Mouse (Mus musculus) heart, embryonic 11.5 days (tissue): ENCODE results near the gene Gm20388. TPM values are rescaled to one million over a fixed set of nuclear protein-coding genes. Genes with fewer than 3 reads are reported as not detected.
"Not testable (repeated sequence)": the region's sequence is repeated elsewhere in the genome, so short reads cannot be mapped to it uniquely, and the experiment has no call there.

Source experiments
- ATAC-seq: fragments of 200-750 bp; cut with Nextera tagmentation; replicated peaks from 2 replicates; pipeline ENCODE4 v1.8.0; 2017; ENCODE audit warnings: moderate library complexity; ENCODE audit not compliant: insufficient number of reproducible peaks, low FRiP score, low TSS enrichment
- H3K27ac ChIP-seq: fragments of 300-500 bp; sonication (generic); 2 replicates; pipeline ENCODE4 v1.5.1; 2014; ENCODE audit warnings: mild to moderate bottlenecking, low read depth, low read length
- H3K27me3 ChIP-seq: fragments of 300-500 bp; sonication (generic); 2 replicates; pipeline ENCODE4 v1.6.1; 2014; ENCODE audit warnings: mild to moderate bottlenecking, low read length, mixed read lengths; ENCODE audit not compliant: control insufficient read depth, insufficient read depth
- H3K36me3 ChIP-seq: fragments of 300-500 bp; sonication (generic); 2 replicates; pipeline ENCODE4 v1.6.1; 2014; ENCODE audit warnings: mild to moderate bottlenecking, low read length, moderate library complexity, mixed read lengths; ENCODE audit not compliant: control insufficient read depth, insufficient read depth
- H3K4me1 ChIP-seq: fragments of 300-500 bp; sonication (generic); 2 replicates; pipeline ENCODE4 v1.6.1; 2014; ENCODE audit warnings: low read length; ENCODE audit not compliant: control insufficient read depth, insufficient read depth
- H3K4me2 ChIP-seq: fragments of 300-500 bp; sonication (generic); 2 replicates; pipeline ENCODE4 v1.6.1; 2014; ENCODE audit warnings: mild to moderate bottlenecking, moderate library complexity
- H3K4me3 ChIP-seq: fragments of 300-500 bp; sonication (generic); 2 replicates; pipeline ENCODE4 v1.5.1; 2014; ENCODE audit warnings: low read depth, low read length
- H3K9ac ChIP-seq: fragments of 300-500 bp; sonication (generic); 2 replicates; pipeline ENCODE4 v1.6.1; 2014; ENCODE audit warnings: mild to moderate bottlenecking, low read depth, low read length, moderate library complexity
- H3K9me3 ChIP-seq: fragments of 300-500 bp; sonication (generic); replicated peaks from 2 replicates; pipeline ENCODE4 v1.6.1; 2016; ENCODE audit warnings: low read length; ENCODE audit not compliant: control insufficient read depth
- WGBS: fragments of 180-500 bp; shearing (Covaris S2); extraction: QIAGEN DNeasy Blood & Tissue Kit; methylation state at CpG from one replicate; pipeline ENCODE4 v1.1.7; 2014; ENCODE audit not compliant: insufficient replicate concordance; 5-methylcytosine and 5-hydroxymethylcytosine counted together
- polyA plus RNA-seq: library from polyadenylated mRNA; unstranded; fragments of >200 nt; fragmentation: Nextera tagmentation; extraction: Ambion mirVana; gene quantifications from 2 replicates; pipeline ENCODE4 v1.2.1, GENCODE M21; 2014

Gm20388 gene
- polyA plus RNA-seq, 1 experiment from 2014 or later = 6.4 TPM

DNA sequence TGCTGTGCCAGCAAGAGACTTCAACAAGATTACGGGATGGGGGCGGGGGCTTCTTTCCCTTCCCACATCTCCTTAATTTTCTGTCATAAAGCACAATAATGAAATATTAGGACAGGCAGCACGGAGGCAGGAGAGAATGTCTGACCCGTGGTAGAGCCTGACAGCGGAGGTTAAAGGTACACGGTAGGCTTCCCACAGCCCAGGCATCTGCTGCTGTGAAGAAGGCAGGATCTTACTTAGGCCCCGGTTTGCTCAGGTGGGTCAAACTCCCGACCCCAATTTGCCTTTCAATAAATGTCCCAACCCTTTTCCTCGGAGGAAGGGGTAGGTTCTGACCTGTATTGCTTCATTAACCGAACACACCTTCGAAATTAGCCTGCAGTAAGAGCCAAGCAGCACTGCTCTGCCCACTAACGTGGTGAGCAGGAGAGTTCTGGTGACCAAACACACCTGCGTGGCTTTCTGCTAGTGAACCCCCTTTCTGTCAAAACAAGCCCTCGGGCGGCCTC, 3894.6 kb downstream of the Gm20388 start:
- Histone ChIP-seq H3K4me1 (peaks cover 16% of the 10 kb centered on the region), H3K27me3 (no peaks in the 10 kb centered on the region), H3K9ac (peak overlapping the region; percentile 94), H3K9me3 (no peaks in the 10 kb centered on the region), H3K4me2 (peak overlapping the region; percentile 87), H3K27ac (no peak overlapping the region), H3K36me3 (no peaks in the 10 kb centered on the region), H3K4me3 (peak overlapping the region; percentile 80)
- 18% methylated on average over 15 of the region's 15 CpGs for WGBS
- ATAC-seq = peak; percentile 14; the same call in 1 of the 2 replicates

DNA sequence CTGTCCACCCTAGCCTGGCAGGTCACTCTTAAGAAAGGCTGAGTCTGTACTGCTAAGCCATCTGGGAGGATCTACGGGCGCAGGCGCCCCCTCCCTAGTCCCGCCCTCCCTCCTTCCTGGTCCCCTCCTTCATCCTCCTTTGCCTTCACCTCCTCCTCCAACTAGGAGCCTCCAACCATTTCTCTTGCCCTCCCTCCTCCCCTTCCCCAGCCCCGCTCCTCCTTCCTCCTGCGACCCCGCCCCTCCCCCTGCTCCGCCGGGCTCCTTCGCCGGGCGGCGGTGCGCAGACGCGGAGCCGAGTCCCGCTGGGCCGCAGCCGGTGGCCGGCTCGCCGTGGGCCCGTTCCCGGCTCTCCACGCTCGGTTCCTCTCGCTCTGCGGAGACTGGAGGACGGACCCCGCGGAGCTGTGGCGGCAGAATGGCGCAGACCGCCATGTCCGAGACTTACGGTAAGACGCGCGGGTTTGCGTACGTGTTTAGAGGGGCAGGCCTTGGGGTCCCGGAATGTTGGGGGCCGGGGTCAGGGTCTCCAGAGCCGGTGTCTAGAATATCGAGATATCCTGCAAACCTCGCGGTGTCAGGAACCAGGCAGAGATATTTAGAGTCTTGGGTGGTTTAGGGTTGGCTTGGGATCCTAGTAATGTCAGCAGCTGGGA, 3895.2 kb downstream of the Gm20388 start, which contains the start of gene Rab4a:
Gene Rab4a (plus strand): TSS at position 268 of the 656 bp plus-strand sequence.
- H3K27me3 ChIP-seq = no peaks in the 10 kb centered on the region
- peak within 1 kb of the TSS; percentile 87 for H3K4me2 ChIP-seq
- H3K9me3 ChIP-seq = no peaks in the 10 kb centered on the region
- ATAC-seq = peak; percentile 77
- H3K36me3 ChIP-seq = no peaks in the 10 kb centered on the region
- peak within 1 kb of the TSS; percentile 94 for H3K9ac ChIP-seq
- under 1% methylated on average over 47 of the region's 48 CpGs for WGBS
- H3K4me3 ChIP-seq = peak within 1 kb of the TSS; percentile 80
- H3K4me1 ChIP-seq = peaks cover 16% of the 10 kb centered on the region
- H3K27ac ChIP-seq = peak within 1 kb of the TSS; percentile 83

DNA sequence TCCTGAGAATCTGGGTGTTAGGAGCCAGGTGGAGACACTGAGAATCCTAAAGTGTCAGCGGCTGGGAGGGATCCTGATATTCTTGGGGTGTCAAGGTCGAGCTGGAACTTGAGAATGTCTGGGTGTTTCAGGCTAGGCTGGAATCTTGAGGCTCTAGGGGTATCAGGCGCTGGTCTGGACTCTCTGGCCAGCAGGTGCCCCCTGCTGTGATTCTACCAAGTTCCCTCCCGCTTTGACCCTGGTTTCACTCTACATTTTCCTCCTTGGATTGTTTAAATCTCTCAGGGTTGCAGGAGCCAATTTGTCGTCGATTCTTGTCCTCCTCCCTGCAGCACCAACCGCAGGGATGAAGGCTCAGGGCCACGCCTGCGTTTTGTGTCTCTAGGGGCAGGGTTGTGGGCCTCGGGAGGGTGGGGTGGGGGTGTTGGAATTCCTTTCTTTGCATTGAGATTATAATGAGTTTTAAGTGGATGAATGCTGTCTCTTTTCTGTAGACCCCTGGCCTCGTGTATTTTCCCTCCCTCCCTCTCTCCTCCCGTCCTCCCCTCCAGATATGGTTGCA, 3895.8 kb downstream of the Gm20388 start:
- no peaks in the 10 kb centered on the region for H3K27me3 ChIP-seq
- H3K9ac ChIP-seq = peak overlapping the region; percentile 94
- H3K9me3 ChIP-seq = no peaks in the 10 kb centered on the region
- H3K4me1 ChIP-seq = peaks cover 16% of the 10 kb centered on the region
- peak overlapping the region; percentile 83 for H3K27ac ChIP-seq
- H3K36me3 ChIP-seq = no peaks in the 10 kb centered on the region
- ATAC-seq = no peak
- 2% methylated on average over 12 of the region's 12 CpGs for WGBS
- H3K4me2 ChIP-seq = peak overlapping the region; percentile 87
- peak overlapping the region; percentile 80 for H3K4me3 ChIP-seq

DNA sequence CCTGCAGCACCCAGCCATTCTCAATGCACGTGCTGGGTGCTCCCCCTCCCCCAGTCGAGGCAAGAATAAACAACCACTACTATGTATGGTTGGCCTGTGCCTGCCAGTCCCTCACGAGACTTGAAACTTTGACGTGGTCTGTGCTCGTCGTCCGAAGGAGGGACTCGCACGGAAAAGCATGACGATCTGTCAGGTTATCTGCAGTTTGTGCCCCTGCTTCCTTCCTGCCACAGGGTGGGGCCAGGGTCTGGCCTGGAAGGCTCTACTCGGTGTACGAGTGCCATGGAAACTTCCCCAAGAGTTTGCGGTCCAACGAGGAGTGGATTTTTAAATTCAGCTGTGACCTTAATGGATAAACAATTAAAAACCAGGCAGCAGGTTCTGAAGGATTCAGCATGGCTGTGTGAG, 3896.4 kb downstream of the Gm20388 start:
- Histone ChIP-seq H3K9ac (peak overlapping the region; percentile 94), H3K4me2 (peak overlapping the region; percentile 87), H3K4me3 (peak overlapping the region; percentile 80), H3K27me3 (no peaks in the 10 kb centered on the region), H3K4me1 (peaks cover 16% of the 10 kb centered on the region), H3K9me3 (no peaks in the 10 kb centered on the region), H3K27ac (peak overlapping the region; percentile 83), H3K36me3 (no peaks in the 10 kb centered on the region)
- WGBS = 6% methylated on average over 14 of the region's 14 CpGs
- ATAC-seq = peak; percentile 61; the same call in 1 of the 2 replicates

DNA sequence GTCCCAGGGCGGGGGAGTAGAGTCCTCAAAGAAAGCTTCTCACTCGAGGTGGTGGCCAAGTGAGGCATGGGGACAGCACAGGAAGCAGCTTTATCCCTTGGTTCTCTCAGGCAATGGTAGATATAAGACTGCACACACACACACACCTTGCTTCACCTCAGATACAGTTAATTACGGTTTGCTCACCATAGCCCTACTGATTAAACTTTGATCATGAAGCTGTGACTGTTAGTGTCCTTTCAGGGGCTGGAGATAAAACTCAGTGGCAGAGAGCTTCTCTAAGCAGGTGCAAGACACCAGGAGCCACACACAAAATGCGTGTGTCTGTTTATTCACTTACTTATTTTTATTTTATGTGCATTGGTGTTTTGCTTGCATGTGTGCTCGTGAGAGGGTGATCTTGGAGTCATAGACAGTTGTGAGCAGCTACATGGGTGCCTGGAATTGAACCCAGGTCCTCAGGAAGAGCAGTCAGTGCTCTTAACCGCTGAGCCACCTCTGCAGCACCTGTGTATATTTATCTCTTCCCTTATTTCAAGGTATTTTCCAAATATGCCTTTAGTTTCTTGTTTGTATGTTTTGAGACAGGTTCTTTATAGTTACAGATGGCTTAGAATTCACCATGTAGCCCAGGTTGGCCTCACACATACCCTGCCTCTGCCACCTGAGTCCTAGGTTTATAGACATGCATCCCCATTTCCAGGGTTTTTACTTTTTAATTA, 3897.4 kb downstream of the Gm20388 start:
- no peak for ATAC-seq
- H3K9me3 ChIP-seq = no peaks in the 10 kb centered on the region
- peak overlapping the region; percentile 52; the same call in 1 of the 2 replicates for H3K9ac ChIP-seq
- no peak overlapping the region for H3K4me3 ChIP-seq
- WGBS = 73% methylated on average over 6 of the region's 6 CpGs
- no peaks in the 10 kb centered on the region for H3K27me3 ChIP-seq
- H3K36me3 ChIP-seq = no peaks in the 10 kb centered on the region
- no peak overlapping the region for H3K27ac ChIP-seq
- H3K4me1 ChIP-seq = peaks cover 16% of the 10 kb centered on the region
- H3K4me2 ChIP-seq = peak overlapping the region; percentile 87

DNA sequence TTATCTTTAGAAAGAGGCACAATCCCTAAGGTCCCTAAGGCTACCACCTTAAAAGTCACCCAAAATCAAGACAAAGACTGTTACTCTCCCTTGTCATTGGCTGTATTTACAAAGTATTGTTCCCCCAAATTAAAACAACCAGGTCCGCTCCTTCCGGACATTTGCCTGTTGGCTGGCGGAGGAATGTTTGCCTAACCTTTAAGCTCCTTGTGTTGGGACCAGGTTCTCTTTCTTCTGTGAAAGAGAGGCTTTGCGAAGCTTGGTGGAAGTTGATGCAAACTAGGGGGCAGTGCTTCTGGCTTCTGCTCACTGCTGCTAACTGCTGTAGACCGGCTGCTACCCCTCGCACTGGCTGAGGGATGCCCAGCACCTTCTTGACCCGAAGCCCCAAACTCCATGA, 3898.0 kb downstream of the Gm20388 start:
- Histone ChIP-seq H3K36me3 (no peaks in the 10 kb centered on the region), H3K4me2 (no peak overlapping the region), H3K4me1 (peaks cover 16% of the 10 kb centered on the region), H3K27ac (no peak overlapping the region), H3K9ac (no peak overlapping the region), H3K27me3 (no peaks in the 10 kb centered on the region), H3K4me3 (no peak overlapping the region), H3K9me3 (no peaks in the 10 kb centered on the region)
- WGBS = 76% methylated on average over 7 of the region's 7 CpGs
- ATAC-seq = no peak

DNA sequence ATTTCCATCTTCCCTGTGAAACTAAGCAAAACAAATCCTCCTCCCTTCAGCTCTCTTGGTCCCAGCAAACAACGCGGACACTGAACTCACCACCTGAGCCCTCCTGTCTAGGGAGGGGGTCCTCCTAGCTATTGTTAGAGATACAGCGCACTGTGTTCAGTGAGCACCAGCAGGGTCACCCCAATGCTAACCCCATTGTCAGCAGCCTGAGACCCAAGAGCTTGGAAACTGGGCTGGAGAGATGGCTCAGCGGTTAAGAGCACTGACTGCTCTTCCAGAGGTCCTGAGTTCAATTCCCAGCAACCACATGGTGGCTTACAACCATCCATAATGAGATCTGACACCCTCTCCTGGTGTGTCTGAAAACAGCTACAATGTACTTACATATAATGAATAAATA, 3898.7 kb downstream of the Gm20388 start:
- not testable (repeated sequence) for H3K27ac ChIP-seq, H3K9me3 ChIP-seq, H3K36me3 ChIP-seq, H3K27me3 ChIP-seq, H3K4me3 ChIP-seq, H3K9ac ChIP-seq, H3K4me2 ChIP-seq, ATAC-seq
- WGBS = 83% methylated on average over 4 of the region's 4 CpGs
- H3K4me1 ChIP-seq = peaks cover 16% of the 10 kb centered on the region

DNA sequence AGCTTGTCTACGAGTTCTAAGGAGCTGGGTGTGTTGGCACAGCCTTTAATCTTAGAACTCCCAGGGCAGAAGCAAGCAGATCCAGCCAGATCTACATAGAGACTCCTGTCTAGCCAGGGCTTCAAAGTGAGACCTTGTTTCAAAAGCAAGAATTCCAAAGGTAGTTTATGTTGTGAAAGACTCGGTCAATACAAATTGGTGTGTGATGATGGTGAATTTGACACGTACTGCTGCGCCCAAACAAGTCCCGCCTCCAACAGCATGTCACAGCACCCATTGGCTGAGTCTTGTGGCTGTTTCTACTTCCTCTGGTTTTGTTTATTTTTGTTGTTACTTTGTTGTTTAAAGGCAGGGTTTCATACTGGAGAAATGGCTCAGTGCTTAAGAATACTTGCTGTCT, 3901.6 kb downstream of the Gm20388 start:
- H3K36me3 ChIP-seq = no peaks in the 10 kb centered on the region; the same call in 1 of the 2 replicates
- H3K27me3 ChIP-seq = no peaks in the 10 kb centered on the region
- H3K4me2 ChIP-seq = no peak overlapping the region
- H3K9ac ChIP-seq = no peak overlapping the region
- no peak overlapping the region for H3K27ac ChIP-seq
- H3K9me3 ChIP-seq = no peaks in the 10 kb centered on the region
- H3K4me1 ChIP-seq = peaks cover 12% of the 10 kb centered on the region
- H3K4me3 ChIP-seq = no peak overlapping the region
- no peak for ATAC-seq
- WGBS = 83% methylated on average over 5 of the region's 5 CpGs
